Mouse (Mus musculus) forebrain, embryonic 14.5 days (tissue): Measurements from ENCODE around the gene Timeless. TPM values are rescaled to one million over a fixed set of nuclear protein-coding genes. Genes with fewer than 3 reads are reported as not detected.

Source experiments
- polyA plus RNA-seq: library from polyadenylated mRNA; unstranded; fragments of >200 nt; fragmentation: Nextera tagmentation; extraction: Ambion mirVana; gene quantifications from 2 replicates; pipeline ENCODE4 v1.2.1, GENCODE M21; 2014

Timeless gene
- polyA plus RNA-seq, 1 experiment from 2014 or later = 27.2 TPM

Other genes with a start within 250 kb of the Timeless start
- not detected in 2 replicates for gene Hsd17b6, start 224.5 kb upstream of the Timeless start, polyA plus RNA-seq
- 66.3 and 71.6 TPM in 2 replicates for gene Prim1, start 216.9 kb upstream of the Timeless start, polyA plus RNA-seq
- gene Naca, start 196.5 kb upstream of the Timeless start, polyA plus RNA-seq = 731 and 771 TPM in 2 replicates
- gene Ptges3, start 173.1 kb upstream of the Timeless start, polyA plus RNA-seq = 426 and 447 TPM in 2 replicates
- gene Atp5b, start 148.8 kb upstream of the Timeless start, polyA plus RNA-seq = 2,318 and 2,350 TPM in 2 replicates
- 13.6 and 16.7 TPM in 2 replicates for gene Baz2a, start 140.5 kb upstream of the Timeless start, polyA plus RNA-seq
- 7.4 and 9.6 TPM in 2 replicates for gene Rbms2, start 51.8 kb upstream of the Timeless start, polyA plus RNA-seq
- 0.32 and 0.95 TPM in 2 replicates for gene Gls2, start 37.6 kb upstream of the Timeless start, polyA plus RNA-seq
- 22.8 and 23.8 TPM in 2 replicates for gene Spryd4, start 20.3 kb upstream of the Timeless start, polyA plus RNA-seq
- 0.19 and 0.22 TPM in 2 replicates for gene Mip, start 6.2 kb upstream of the Timeless start, polyA plus RNA-seq
- gene Apon, start 22.0 kb downstream of the Timeless start, polyA plus RNA-seq = 0.30 TPM in 1 of 2 replicates, not detected in the other
- not detected in 2 replicates for gene Apof, start 36.6 kb downstream of the Timeless start, polyA plus RNA-seq
- gene Stat2, start 38.5 kb downstream of the Timeless start, polyA plus RNA-seq = 11.6 and 17.4 TPM in 2 replicates
- gene Il23a, start 66.7 kb downstream of the Timeless start, polyA plus RNA-seq = not detected in 2 replicates
- gene Pan2, start 71.3 kb downstream of the Timeless start, polyA plus RNA-seq = 21.4 and 23.2 TPM in 2 replicates
- gene Cnpy2, start 90.4 kb downstream of the Timeless start, polyA plus RNA-seq = 231 and 256 TPM in 2 replicates
- gene Cs, start 105.7 kb downstream of the Timeless start, polyA plus RNA-seq = 234 and 243 TPM in 2 replicates
- 22.8 and 26.9 TPM in 2 replicates for gene Coq10a, start 136.9 kb downstream of the Timeless start, polyA plus RNA-seq
- 6.8 and 10.3 TPM in 2 replicates for gene Ankrd52, start 145.1 kb downstream of the Timeless start, polyA plus RNA-seq
- gene Slc39a5, start 169.2 kb downstream of the Timeless start, polyA plus RNA-seq = not detected in 2 replicates
- gene Nabp2, start 179.4 kb downstream of the Timeless start, polyA plus RNA-seq = 147 and 180 TPM in 2 replicates
- gene Rnf41, start 179.6 kb downstream of the Timeless start, polyA plus RNA-seq = 94.2 and 107 TPM in 2 replicates
- 178 and 201 TPM in 2 replicates for gene Smarcc2, start 227.2 kb downstream of the Timeless start, polyA plus RNA-seq